Mouse (Mus musculus) kidney, adult 2 months (tissue): ENCODE data around the gene Avl9.

Source experiments
- CTCF ChIP-seq: fragments of 200-500 bp; conservative IDR thresholded peaks from 2 replicates; pipeline ENCODE4 v1.5.1; 2011; ENCODE audit warnings: low read depth, mild to moderate bottlenecking, control low read depth, low read length, moderate library complexity, mixed read lengths; ENCODE audit not compliant: insufficient read depth, insufficient read length
- POLR2A ChIP-seq: fragments of 200-500 bp; IDR thresholded peaks from one replicate; pipeline ENCODE4 v1.6.1; 2011; ENCODE audit warnings: low read depth, low read length, control low read depth

- no peak for TF ChIP-seq POLR2A
- TF ChIP-seq CTCF: no peak
These were observed 69.0 kb downstream of the Avl9 start for GRCm38 (mm10) chr6:56783561-56784272.
